Mouse (Mus musculus) stomach, postnatal 0 days (tissue): Measurements from ENCODE around the gene Scaper.

ENCODE experiments used
- CTCF ChIP-seq: IDR thresholded peaks from 2 replicates; pipeline ENCODE4 v1.5.1; 2016; ENCODE audit warnings: antibody characterized with exemption, low read depth, mild to moderate bottlenecking, moderate library complexity
- EP300 ChIP-seq: optimal IDR thresholded peaks from 2 replicates; pipeline ENCODE3; 2016; ENCODE audit warnings: antibody characterized with exemption

DNA sequence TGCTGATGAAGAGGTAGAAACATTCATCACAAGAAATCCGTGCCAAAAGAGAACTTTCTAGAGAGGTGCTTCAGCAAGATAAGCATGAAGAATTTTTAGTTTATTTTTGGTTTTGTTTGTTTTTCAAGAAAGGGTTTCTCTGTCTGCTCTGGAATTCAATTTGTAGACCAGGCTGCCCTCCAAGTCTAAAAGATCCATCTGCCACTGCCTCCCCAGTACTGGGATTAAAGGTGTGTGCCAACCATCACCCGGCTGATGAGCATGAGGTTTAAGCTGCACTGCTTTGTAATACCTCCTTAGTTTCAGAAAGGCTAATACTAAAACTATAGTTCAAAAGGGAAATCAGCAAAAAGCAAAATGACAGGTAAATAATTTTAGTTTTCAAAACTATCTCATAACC lies 35.0 kb downstream of the Scaper start:
- TF ChIP-seq CTCF (no peak), EP300 (no peak)
